Mouse (Mus musculus) C2C12 (cell line): Measurements from ENCODE around the gene Chn2.

Source experiments
- CEBPB ChIP-seq: IDR thresholded peaks from one replicate; pipeline ENCODE4 v1.6.1; 2011; ENCODE audit warnings: low read depth, mild to moderate bottlenecking, control low read depth, moderate library complexity
- FOSL1 ChIP-seq: IDR thresholded peaks from one replicate; pipeline ENCODE4 v1.8.0; 2011; ENCODE audit warnings: mild to moderate bottlenecking, low read length; ENCODE audit not compliant: poor library complexity, insufficient read depth, severe bottlenecking
- MYOG ChIP-seq: IDR thresholded peaks from one replicate; pipeline ENCODE4 v1.6.1; 2011; ENCODE audit not compliant: control insufficient read depth, insufficient read length; ENCODE audit errors: extremely low read depth

- TF ChIP-seq CEBPB (no peak), MYOG (no peak), FOSL1 (no peak)
Measured at GRCm38 (mm10) chr6:54205471-54205870, 166.1 kb downstream of the Chn2 start.
